Mouse (Mus musculus) brain, embryonic 14.5 days (tissue): ENCODE measurements at regions not wholly inside any gene's neighbourhood (a gene's known extent, or its start where the extent isn't known, plus 50 kb on each side); places are given as distances from the start of the nearest gene placed in this dataset.
A peak's percentile ranks its signal among the peaks of the same experiment; 100 is the strongest.

Experiments
- DNase-seq: peaks from one replicate; pipeline ENCODE4 v3.0.0-alpha.2; 2011; ENCODE audit warnings: low read depth
- CTCF ChIP-seq: fragments of 200-500 bp; IDR thresholded peaks from 2 replicates; pipeline ENCODE4 v1.5.1; 2012; ENCODE audit warnings: inconsistent platforms, mild to moderate bottlenecking, moderate library complexity, borderline replicate concordance; ENCODE audit not compliant: insufficient read depth, insufficient read length; ENCODE audit errors: extremely low read depth
- POLR2A ChIP-seq: fragments of 200-500 bp; IDR thresholded peaks from 2 replicates; pipeline ENCODE4 v1.6.1; 2012; ENCODE audit warnings: mild to moderate bottlenecking, inconsistent platforms, borderline replicate concordance; ENCODE audit not compliant: poor library complexity, insufficient read depth, insufficient read length, severe bottlenecking; ENCODE audit errors: extremely low read depth

- TF ChIP-seq CTCF: no peak
- TF ChIP-seq POLR2A: no peak
- peak; percentile 57 for DNase-seq
These were observed 287.4 kb upstream of the Frg1 start for GRCm38 (mm10) chr8:41703927-41704924.
